Mouse (Mus musculus) frontal cortex, postnatal 25 days (tissue): ENCODE measurements around the gene Cuta.

ENCODE experiments used
- DNase-seq, 2 experiments: peaks; one replicate each; pipeline ENCODE4 v3.0.0; 2022; ENCODE audit warnings: low spot score in 2 of 2

Gene Cuta

GRCm38 (mm10) chr17:26892635-26893375 is 46.6 kb downstream of the Cuta start:
- no peak for DNase-seq

GRCm38 (mm10) chr17:26887926-26888325 is 51.4 kb downstream of the Cuta start:
- DNase-seq: no peak

- peak; percentile 65 to 78 for DNase-seq
Measured at GRCm38 (mm10) chr17:26886047-26886749, 53.2 kb downstream of the Cuta start.

GRCm38 (mm10) chr17:26884995-26885926 is 54.1 kb downstream of the Cuta start:
- DNase-seq: peak in 1 of 2 experiments; percentile 37
